Mouse (Mus musculus) Muller cell, postnatal 12 days (primary cell): ENCODE results near the gene Wdr75.

Experiments used
- DNase-seq: peaks from one replicate; pipeline ENCODE4 v3.0.0-alpha.2; 2015; ENCODE audit errors: inconsistent ontology term

Gene Wdr75

DNA sequence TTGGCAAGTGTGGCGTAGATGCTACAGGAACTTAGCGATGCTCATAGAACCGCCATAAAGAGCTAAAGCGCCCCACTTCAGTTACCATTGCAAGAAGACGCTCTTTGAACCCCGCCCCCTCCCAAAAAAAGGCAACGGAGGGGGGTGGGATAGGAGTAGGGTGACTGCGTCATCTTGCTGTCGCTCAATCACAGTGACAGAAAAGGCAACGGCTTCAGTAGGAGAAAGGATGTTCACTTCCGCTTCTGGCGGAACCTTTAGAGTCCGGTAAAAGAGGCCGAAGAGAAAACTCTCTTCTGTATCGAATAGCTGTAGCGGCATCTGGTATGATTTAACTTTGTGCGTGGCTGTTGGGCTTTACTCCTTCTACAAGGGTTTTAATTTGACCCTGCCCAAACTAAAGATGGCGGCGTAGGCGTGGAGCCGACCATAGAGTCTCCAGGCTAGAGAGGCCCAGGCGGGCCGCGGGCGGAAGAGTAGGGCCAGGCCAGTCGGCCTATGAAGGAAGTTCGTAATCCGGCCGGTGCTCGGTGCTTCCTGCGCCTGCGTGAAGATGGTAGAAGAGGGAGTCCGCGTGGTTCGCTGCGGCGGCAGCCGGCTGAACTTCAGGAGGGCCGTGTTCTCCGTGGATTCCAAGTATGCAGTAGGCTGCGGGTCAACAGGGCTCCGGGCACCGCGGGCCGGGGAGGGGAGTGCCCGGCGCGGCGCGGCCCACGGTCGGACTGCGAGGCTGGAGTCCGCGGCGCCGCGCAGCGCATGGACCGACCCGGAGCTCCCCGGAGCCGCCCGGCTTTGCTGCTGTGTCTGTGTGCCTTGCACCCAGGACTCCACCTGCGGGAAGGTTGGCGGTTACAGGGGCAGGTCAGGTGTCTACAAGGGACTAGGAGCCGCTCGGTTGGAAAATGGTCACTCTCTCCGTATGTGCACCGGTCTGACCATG lies at the start of gene Wdr75:
Wdr75 (plus strand) TSS at position 198 of the 940 bp plus-strand sequence.
- DNase-seq, result peak; percentile 97

DNA sequence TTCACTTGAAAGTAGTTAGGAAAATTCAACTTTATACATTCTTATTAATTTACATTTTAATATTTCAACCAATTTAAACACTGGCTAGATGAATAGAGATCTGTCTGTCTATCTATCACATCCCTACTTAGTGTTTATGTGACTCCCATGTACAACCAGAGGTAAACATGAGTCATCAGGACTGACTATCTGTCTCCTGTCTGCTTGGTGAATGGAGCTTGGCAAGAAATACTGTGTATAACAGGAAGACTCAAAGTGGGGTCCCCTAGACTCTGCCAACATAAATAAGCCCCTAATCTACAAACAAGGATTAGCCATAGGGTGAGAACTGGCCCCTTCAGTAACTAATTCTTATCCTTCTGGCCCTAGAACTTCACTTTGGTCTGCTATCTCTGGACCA lies 39.1 kb upstream of the Wdr75 start:
- no peak for DNase-seq

DNA sequence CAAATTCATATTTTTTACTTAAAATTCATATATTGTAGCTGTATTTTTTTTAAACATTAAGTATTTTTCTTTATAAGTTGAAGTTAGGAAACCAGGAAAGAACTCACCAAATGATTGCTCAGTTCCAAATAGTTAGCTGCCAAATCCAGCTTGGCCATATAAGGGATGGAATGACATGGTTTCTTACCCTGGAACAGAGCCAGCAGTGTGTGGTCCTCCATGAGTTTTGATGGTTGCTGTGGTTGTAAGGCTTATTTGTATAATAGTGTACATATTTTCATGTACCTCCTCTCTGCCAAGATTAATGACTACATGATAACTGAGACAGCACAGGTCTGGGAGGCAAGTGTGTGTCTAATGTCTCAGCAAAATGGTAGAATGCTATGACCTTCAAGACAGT lies 38.3 kb upstream of the Wdr75 start:
- DNase-seq, result peak; percentile 73

DNA sequence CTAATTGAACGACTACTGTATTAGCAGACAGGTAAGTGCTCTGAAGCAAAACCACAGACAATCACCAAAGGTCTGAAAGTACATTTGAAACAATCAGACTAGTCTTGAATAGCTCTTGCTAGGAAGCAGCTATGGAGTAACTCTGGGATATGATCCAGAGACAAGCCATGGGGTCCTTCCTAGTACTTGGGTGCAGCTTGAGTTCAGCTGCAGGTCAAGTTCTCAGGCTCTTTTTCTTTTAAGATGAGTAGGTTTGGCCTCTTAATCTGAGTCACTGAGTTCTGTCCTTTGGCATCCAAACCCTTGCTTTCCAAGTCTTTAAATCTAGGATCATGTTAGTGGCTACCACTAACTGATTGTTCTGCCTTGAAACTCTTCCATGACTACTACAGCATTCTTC lies 37.0 kb upstream of the Wdr75 start:
- no peak for DNase-seq

- no peak for DNase-seq
These were observed 34.1 kb upstream of the Wdr75 start for GRCm38 (mm10) chr1:45760667-45761467.

GRCm38 (mm10) chr1:45761468-45761795 lies 33.5 kb upstream of the Wdr75 start:
- DNase-seq, result no peak

- peak; percentile 32 for DNase-seq
These were observed 29.3 kb upstream of the Wdr75 start for GRCm38 (mm10) chr1:45765678-45766077.

DNA sequence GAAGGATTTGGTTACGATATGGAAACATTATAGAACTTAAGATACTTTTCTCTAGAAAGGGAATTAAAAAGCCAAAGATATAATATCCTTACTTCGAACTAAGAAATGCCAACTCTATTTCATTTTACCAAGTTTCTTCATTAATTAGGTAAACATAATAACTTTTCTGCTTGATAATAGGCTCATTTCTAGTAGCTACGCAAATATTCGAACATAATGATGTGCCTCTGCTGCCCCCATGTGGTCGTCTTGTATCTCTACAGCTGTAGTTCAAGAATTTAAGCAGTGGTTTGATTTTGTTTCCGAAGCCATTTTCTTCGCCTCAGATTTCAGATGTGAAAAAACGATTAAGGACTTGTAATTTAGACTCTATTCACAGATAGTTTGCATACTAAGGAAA lies 28.8 kb upstream of the Wdr75 start:
- DNase-seq, result peak; percentile 74

GRCm38 (mm10) chr1:45767533-45767932 lies 27.4 kb upstream of the Wdr75 start:
- no peak for DNase-seq

DNA sequence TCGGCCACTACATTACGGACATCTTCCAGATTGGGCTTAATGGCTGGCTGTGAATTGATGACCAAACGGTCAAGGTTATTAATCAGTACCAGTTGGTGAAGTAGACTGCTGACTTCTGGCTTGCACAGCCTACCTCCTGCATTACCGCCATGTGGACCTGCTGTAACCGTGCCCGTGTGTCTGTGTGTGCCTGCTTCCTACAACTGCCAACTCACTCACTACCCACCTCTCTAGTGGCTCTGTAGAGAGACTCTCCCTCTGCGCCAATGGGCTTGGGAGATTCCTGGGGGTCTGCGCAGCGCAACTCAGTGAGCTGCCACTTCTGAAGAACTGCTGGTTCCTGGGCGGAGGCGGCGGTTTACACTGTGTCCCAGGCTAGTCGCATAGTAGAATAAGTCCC lies 25.6 kb upstream of the Wdr75 start:
- no peak for DNase-seq

GRCm38 (mm10) chr1:45770051-45770450 lies 24.9 kb upstream of the Wdr75 start:
- DNase-seq, result no peak

GRCm38 (mm10) chr1:45780606-45781288 lies 14.2 kb upstream of the Wdr75 start:
- DNase-seq, result no peak

DNA sequence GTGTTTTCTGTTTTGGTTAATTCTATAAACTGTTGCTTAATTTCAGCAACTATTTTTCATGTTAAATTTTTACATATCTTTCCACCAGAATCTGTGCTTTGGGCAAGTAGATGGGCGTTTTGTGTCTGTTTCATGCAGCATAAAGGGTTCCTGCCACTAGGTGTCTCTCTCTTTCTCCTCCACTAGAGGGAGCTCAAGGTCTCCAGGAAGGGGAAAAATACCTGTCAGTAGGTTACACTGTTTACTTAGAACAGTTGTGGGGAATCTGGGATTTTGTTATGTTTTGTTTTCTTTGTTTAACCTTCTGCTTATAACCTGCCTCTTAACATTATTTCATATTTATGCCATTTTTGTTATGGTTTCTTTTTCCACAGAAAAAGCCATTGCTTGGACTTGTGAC lies 21.9 kb downstream of the Wdr75 start:
- peak; percentile 34 for DNase-seq

GRCm38 (mm10) chr1:45818564-45818963 lies 23.6 kb downstream of the Wdr75 start:
- DNase-seq, result no peak

DNA sequence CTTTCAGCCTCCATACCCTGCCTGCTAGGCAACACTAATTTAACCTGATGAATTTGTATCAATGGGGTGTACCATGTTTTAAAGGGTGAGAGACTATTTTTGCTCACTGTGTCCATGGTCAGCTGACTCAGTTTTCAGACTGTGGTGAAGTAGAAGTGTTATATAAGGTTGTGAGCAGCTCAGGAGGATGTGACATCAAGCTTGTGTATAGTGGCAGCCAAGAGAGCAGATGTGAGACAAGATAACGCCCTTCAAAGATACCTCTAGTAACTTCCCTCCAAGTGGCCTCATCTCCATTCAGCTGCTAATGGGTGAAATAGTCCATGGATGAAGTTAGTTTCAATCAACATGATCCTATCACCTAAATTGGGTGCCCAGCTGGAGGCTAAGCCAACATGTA lies 29.5 kb downstream of the Wdr75 start:
- DNase-seq, result no peak

GRCm38 (mm10) chr1:45825140-45825539 lies 30.2 kb downstream of the Wdr75 start:
- peak; percentile 33 for DNase-seq

- no peak for DNase-seq
These were observed 30.7 kb downstream of the Wdr75 start for GRCm38 (mm10) chr1:45825630-45826029.

DNA sequence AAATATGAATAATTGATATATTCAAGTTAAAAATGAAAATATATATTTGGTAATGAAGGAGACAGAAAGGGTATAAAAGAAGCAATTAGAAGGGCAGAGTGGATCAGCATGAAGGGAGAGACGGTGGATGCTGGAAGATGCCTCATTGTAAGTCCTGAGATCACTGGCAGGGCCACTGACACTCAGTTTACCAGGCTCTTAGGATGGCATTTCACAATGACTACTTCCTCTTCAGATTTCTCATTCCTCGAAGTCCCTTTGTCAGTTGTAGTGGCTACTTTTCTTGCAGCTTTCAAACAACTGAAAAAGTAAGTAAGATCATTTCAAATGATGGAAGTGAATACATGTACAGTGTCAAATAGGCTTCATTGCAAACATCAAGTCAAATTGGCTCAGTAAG lies 31.2 kb downstream of the Wdr75 start:
- no peak for DNase-seq

DNA sequence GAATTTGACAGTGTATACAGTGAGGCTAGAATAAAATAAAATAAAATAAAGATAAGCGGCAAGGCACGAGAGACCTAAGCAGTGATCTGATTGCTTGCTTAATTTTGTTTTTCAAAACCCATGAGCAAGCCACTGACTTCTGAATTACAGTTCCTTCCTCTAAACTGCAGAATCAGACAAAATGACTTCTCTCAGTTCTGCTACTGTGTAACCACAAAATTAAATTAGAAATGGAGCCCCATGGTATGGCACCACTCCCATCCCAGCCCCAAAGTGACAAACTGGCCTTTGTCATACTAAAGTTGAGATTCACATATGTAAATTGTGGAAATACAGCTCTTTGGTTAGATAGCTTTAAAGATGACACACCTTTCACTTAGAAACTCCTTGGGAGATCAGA lies 31.8 kb downstream of the Wdr75 start:
- DNase-seq, result no peak

DNA sequence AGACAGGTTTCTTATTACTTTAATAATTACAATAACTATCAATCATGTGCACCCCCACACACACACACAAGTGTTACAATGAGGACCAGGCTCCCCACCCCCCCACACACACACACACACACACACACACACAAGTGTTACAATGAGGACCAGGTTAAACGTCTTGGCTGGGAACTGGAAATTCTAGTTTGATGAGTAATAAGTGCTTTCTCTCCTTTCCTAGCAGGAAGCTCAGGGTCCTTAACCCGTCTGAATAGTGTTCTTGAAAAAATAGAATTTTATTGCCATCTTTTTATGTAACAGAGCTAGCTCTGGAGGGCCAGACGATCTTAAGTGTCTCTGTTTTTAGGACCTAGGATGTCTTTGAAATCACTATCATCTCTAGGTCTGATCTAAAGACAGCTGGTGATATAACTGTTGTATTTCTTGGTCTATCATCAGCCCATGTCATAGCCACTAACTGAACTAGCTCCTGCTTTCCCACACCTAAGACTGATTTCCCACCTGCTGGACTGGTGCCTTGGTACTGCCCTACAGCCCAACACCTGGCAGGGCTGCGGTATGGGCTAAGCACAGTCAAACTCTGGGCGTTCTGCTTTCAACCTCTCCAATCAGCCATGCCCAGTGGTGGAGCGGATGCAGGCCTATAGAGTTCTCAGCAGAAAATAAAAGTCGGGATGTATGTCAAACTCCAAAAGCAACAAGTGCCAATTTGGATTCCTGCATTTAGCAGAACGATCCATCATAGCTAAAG lies 35.7 kb downstream of the Wdr75 start:
- DNase-seq, result no peak

DNA sequence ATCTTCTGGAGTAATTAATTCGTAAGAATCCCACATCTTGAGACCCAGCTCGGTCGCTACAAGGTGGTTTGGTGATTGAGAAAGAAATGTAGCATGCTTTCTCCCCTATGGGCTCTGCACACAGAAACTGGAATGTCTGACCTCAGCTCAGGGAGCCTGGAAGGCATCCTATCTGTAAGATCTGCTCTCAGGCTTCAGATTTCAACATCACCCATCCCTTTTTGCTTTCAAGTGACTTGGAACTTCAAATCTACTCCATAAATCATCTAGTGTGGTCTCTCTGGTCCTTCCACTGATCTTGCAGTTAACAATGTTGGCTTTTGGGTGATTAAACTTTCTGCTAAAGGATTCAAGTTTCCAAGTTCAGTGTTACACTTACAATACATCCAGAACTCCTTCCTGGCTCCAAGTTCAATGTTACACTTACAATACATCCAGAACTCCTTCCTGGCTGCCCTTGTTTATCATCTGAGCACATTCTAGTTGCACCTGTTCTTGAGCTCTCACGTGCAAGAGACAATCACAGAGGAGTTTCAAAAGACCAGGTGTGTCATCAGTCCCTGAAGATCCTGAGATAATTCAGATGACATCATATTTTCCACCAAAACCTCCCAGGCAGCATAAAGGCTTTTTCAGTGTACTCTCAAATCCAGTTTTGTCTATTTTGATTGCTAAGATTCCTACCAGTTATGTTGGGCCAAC lies 40.5 kb downstream of the Wdr75 start:
- DNase-seq, result no peak
